Mouse (Mus musculus) c-Kit-positive CD71-negative TER-119-negative erythroid progenitor cells, embryonic 14.5 days (primary cell): Measurements from ENCODE around the gene Gmeb2.
A peak's percentile ranks its signal among the peaks of the same experiment; 100 is the strongest.

Experiments
- DNase-seq: peaks from one replicate; pipeline ENCODE4 v3.0.0-alpha.2; 2013; ENCODE audit warnings: low read depth

Gene Gmeb2

GRCm38 (mm10) chr2:181274639-181275038, 13.2 kb downstream of the Gmeb2 start:
- no peak for DNase-seq

- no peak for DNase-seq
These were observed 14.0 kb downstream of the Gmeb2 start for GRCm38 (mm10) chr2:181273829-181274228.

- DNase-seq, result no peak
These were observed 15.7 kb downstream of the Gmeb2 start for GRCm38 (mm10) chr2:181272092-181272491.

- no peak for DNase-seq
These were observed 21.0 kb downstream of the Gmeb2 start for GRCm38 (mm10) chr2:181266839-181267238.

GRCm38 (mm10) chr2:181253248-181253647, 34.6 kb downstream of the Gmeb2 start:
- DNase-seq, result no peak

GRCm38 (mm10) chr2:181251841-181252240, 36.0 kb downstream of the Gmeb2 start:
- no peak for DNase-seq

- DNase-seq, result no peak
These were observed 38.6 kb downstream of the Gmeb2 start for GRCm38 (mm10) chr2:181249217-181249616.

- no peak for DNase-seq
These were observed 42.8 kb downstream of the Gmeb2 start for GRCm38 (mm10) chr2:181245031-181245430.

- DNase-seq, result peak; percentile 49
These were observed 44.0 kb downstream of the Gmeb2 start for GRCm38 (mm10) chr2:181243706-181244394.

- no peak for DNase-seq
These were observed 45.5 kb downstream of the Gmeb2 start for GRCm38 (mm10) chr2:181242314-181242665.

- peak; percentile 65 for DNase-seq
These were observed 46.1 kb downstream of the Gmeb2 start, which contains the start of gene Helz2 for GRCm38 (mm10) chr2:181241602-181242313. Helz2 (minus strand) TSS chr2:181242027.

GRCm38 (mm10) chr2:181240806-181241440, 46.9 kb downstream of the Gmeb2 start:
- DNase-seq, result no peak

- no peak for DNase-seq
These were observed 48.6 kb downstream of the Gmeb2 start for GRCm38 (mm10) chr2:181239261-181239660.

- DNase-seq, result no peak
These were observed 49.0 kb downstream of the Gmeb2 start for GRCm38 (mm10) chr2:181238861-181239260.

GRCm38 (mm10) chr2:181238091-181238610, 49.7 kb downstream of the Gmeb2 start:
- DNase-seq, result no peak

GRCm38 (mm10) chr2:181237251-181238014, 50.4 kb downstream of the Gmeb2 start:
- DNase-seq, result no peak

- no peak for DNase-seq
These were observed 51.9 kb downstream of the Gmeb2 start for GRCm38 (mm10) chr2:181235681-181236566.

GRCm38 (mm10) chr2:181234680-181235079, 53.2 kb downstream of the Gmeb2 start:
- DNase-seq, result no peak

GRCm38 (mm10) chr2:181233443-181233842, 54.4 kb downstream of the Gmeb2 start:
- DNase-seq, result no peak

- DNase-seq, result no peak
These were observed 56.7 kb downstream of the Gmeb2 start for GRCm38 (mm10) chr2:181231171-181231570.

GRCm38 (mm10) chr2:181228335-181228734, 59.5 kb downstream of the Gmeb2 start:
- DNase-seq, result no peak
